Mouse (Mus musculus) c-Kit-positive CD71-positive TER-119-positive erythroid progenitor cells, embryonic 14.5 days (primary cell): ENCODE data around the gene Klri2.
"Not testable (repeated sequence)": the region's sequence is repeated elsewhere in the genome, so short reads cannot be mapped to it uniquely, and the experiment has no call there.

Source experiments
- DNase-seq: peaks from one replicate; pipeline ENCODE4 v3.0.0-alpha.2; 2013; ENCODE audit warnings: low spot score

The Klri2 gene

GRCm38 (mm10) chr6:129740069-129740721, at the start of gene Klri2:
Gene Klri2 (minus strand): TSS chr6:129740484.
- DNase-seq, result no peak

- DNase-seq, result not testable (repeated sequence)
Measured at GRCm38 (mm10) chr6:129784170-129784569, 43.9 kb upstream of the Klri2 start, which contains the start of gene Gm156. Gene Gm156 (minus strand): TSS chr6:129784270.

- DNase-seq, result no peak
Measured at GRCm38 (mm10) chr6:129747654-129748032, 7.4 kb upstream of the Klri2 start.

GRCm38 (mm10) chr6:129747016-129747653, 6.9 kb upstream of the Klri2 start:
- no peak for DNase-seq

GRCm38 (mm10) chr6:129746151-129746550, 5.9 kb upstream of the Klri2 start:
- no peak for DNase-seq

GRCm38 (mm10) chr6:129736414-129736813, 3.9 kb downstream of the Klri2 start:
- no peak for DNase-seq

GRCm38 (mm10) chr6:129727237-129727636, 13.0 kb downstream of the Klri2 start:
- DNase-seq, result no peak

- DNase-seq, result no peak
Measured at GRCm38 (mm10) chr6:129721390-129721789, 18.9 kb downstream of the Klri2 start.

- DNase-seq, result no peak
Measured at GRCm38 (mm10) chr6:129720487-129720886, 19.8 kb downstream of the Klri2 start.

GRCm38 (mm10) chr6:129717032-129717431, 23.3 kb downstream of the Klri2 start, which contains the start of gene Klri1:
Gene Klri1 (minus strand): TSS chr6:129717132.
- DNase-seq, result no peak

GRCm38 (mm10) chr6:129713566-129713965, 26.7 kb downstream of the Klri2 start:
- no peak for DNase-seq

GRCm38 (mm10) chr6:129691436-129691835, 48.8 kb downstream of the Klri2 start:
- DNase-seq, result not testable (repeated sequence)

GRCm38 (mm10) chr6:129680379-129680778, 59.9 kb downstream of the Klri2 start:
- no peak for DNase-seq
